Mouse (Mus musculus) erythroblast, embryonic 14.5 days (primary cell): ENCODE data around the gene Heg1. TPM values are rescaled to one million over a fixed set of nuclear protein-coding genes. Genes with fewer than 3 reads are reported as not detected.

ENCODE experiments used
- H3K27me3 ChIP-seq: 2 replicates; pipeline ENCODE4 v1.6.1; 2012; ENCODE audit warnings: inconsistent platforms; ENCODE audit not compliant: control insufficient read depth
- H3K36me3 ChIP-seq: 2 replicates; pipeline ENCODE4 v1.6.1; 2012; ENCODE audit warnings: mild to moderate bottlenecking, inconsistent platforms; ENCODE audit not compliant: control insufficient read depth
- H3K4me1 ChIP-seq: 2 replicates; pipeline ENCODE4 v1.6.1; 2012; ENCODE audit warnings: inconsistent platforms; ENCODE audit not compliant: control insufficient read depth
- H3K4me3 ChIP-seq: replicated peaks from 2 replicates; pipeline ENCODE3; 2012; ENCODE audit warnings: moderate library complexity, mild to moderate bottlenecking, inconsistent platforms
- H3K9me3 ChIP-seq: 2 replicates; pipeline ENCODE4 v1.6.1; 2012; ENCODE audit warnings: low read length, inconsistent platforms, mixed read lengths; ENCODE audit not compliant: control insufficient read depth
- GATA1 ChIP-seq: IDR thresholded peaks from 2 replicates; pipeline ENCODE4 v1.6.1; 2012; ENCODE audit warnings: low read length, inconsistent platforms, mixed read lengths
- TAL1 ChIP-seq: IDR thresholded peaks from 3 replicates; pipeline ENCODE4 v1.6.1; 2012; ENCODE audit warnings: low read length, inconsistent platforms, mixed read lengths
- polyA plus RNA-seq: library from polyadenylated mRNA; stranded (reverse); fragments of >175 nt; gene quantifications from 2 replicates; pipeline ENCODE4 v1.2.3, GENCODE M21; 2012

Heg1 gene
- polyA plus RNA-seq, 1 experiment = 0.04 TPM

- TF ChIP-seq GATA1 (no peak), TAL1 (no peak)
- H3K36me3 ChIP-seq = no peaks in the 10 kb centered on the region
- H3K27me3 ChIP-seq = no peaks in the 10 kb centered on the region; the same call in 1 of the 2 replicates
- peaks cover 25% of the 10 kb centered on the region for H3K4me1 ChIP-seq
- no peaks in the 10 kb centered on the region for H3K9me3 ChIP-seq
- peak overlapping the region; percentile 76 for H3K4me3 ChIP-seq
Observed at GRCm38 (mm10) chr16:33683206-33684161, 686 bp upstream of the Heg1 start.

- no peaks in the 10 kb centered on the region for H3K36me3 ChIP-seq
- TF ChIP-seq GATA1 = no peak
- no peak for TF ChIP-seq TAL1
- H3K27me3 ChIP-seq = no peaks in the 10 kb centered on the region; the same call in 1 of the 2 replicates
- H3K9me3 ChIP-seq = no peaks in the 10 kb centered on the region
- H3K4me3 ChIP-seq = peak overlapping the region; percentile 76
- H3K4me1 ChIP-seq = peaks cover 25% of the 10 kb centered on the region
Observed at GRCm38 (mm10) chr16:33684703-33685701, 832 bp downstream of the Heg1 start.

- Histone ChIP-seq H3K27me3 (no peaks in the 10 kb centered on the region), H3K4me1 (peaks cover 25% of the 10 kb centered on the region), H3K9me3 (no peaks in the 10 kb centered on the region), H3K4me3 (peak overlapping the region; percentile 76), H3K36me3 (no peaks in the 10 kb centered on the region)
- TF ChIP-seq GATA1 (no peak), TAL1 (no peak)
Observed at GRCm38 (mm10) chr16:33686056-33686455, 1.9 kb downstream of the Heg1 start.

- Histone ChIP-seq H3K27me3 (no peaks in the 10 kb centered on the region), H3K36me3 (no peaks in the 10 kb centered on the region), H3K4me1 (peaks cover 25% of the 10 kb centered on the region), H3K9me3 (no peaks in the 10 kb centered on the region), H3K4me3 (no peak overlapping the region)
- TF ChIP-seq TAL1 (no peak), GATA1 (no peak)
Observed at GRCm38 (mm10) chr16:33687724-33688123, 3.6 kb downstream of the Heg1 start.

GRCm38 (mm10) chr16:33690975-33691747 lies 7.0 kb downstream of the Heg1 start:
- H3K27me3 ChIP-seq = no peaks in the 10 kb centered on the region
- H3K36me3 ChIP-seq = no peaks in the 10 kb centered on the region; the same call in 1 of the 2 replicates
- no peaks in the 10 kb centered on the region for H3K9me3 ChIP-seq
- H3K4me1 ChIP-seq = peaks cover under 1% of the 10 kb centered on the region; the same call in 1 of the 2 replicates
- H3K4me3 ChIP-seq = no peak overlapping the region
- TF ChIP-seq TAL1 (no peak), GATA1 (no peak)

GRCm38 (mm10) chr16:33693553-33693952 lies 9.4 kb downstream of the Heg1 start:
- H3K4me1 ChIP-seq = no peaks in the 10 kb centered on the region
- TF ChIP-seq TAL1 (no peak), GATA1 (no peak)
- H3K36me3 ChIP-seq = no peaks in the 10 kb centered on the region; the same call in 1 of the 2 replicates
- no peak overlapping the region for H3K4me3 ChIP-seq
- no peaks in the 10 kb centered on the region for H3K27me3 ChIP-seq
- H3K9me3 ChIP-seq = no peaks in the 10 kb centered on the region

GRCm38 (mm10) chr16:33696811-33697575 lies 12.8 kb downstream of the Heg1 start:
- no peak overlapping the region for H3K4me3 ChIP-seq
- no peak for TF ChIP-seq GATA1
- TF ChIP-seq TAL1 = no peak
- no peaks in the 10 kb centered on the region for H3K9me3 ChIP-seq
- no peaks in the 10 kb centered on the region for H3K27me3 ChIP-seq
- no peaks in the 10 kb centered on the region; the same call in 1 of the 2 replicates for H3K36me3 ChIP-seq
- H3K4me1 ChIP-seq = no peaks in the 10 kb centered on the region
